Mouse (Mus musculus) T-helper 1 cell (primary cell): ENCODE results near the gene Lmna.

Source experiments
- in situ Hi-C: fragments of 300-600 bp; cut with MboI, MseI; formaldehyde crosslinking; loops from one replicate; pipeline ENCODE4 v1.15.1; 2025; ENCODE audit warnings: high pct_unique_total_duplicates

The Lmna gene

GRCm38 (mm10) chr3:88539397-88539796 is 29.6 kb upstream of the Lmna start:
- in situ Hi-C loops, result no loop called here

DNA sequence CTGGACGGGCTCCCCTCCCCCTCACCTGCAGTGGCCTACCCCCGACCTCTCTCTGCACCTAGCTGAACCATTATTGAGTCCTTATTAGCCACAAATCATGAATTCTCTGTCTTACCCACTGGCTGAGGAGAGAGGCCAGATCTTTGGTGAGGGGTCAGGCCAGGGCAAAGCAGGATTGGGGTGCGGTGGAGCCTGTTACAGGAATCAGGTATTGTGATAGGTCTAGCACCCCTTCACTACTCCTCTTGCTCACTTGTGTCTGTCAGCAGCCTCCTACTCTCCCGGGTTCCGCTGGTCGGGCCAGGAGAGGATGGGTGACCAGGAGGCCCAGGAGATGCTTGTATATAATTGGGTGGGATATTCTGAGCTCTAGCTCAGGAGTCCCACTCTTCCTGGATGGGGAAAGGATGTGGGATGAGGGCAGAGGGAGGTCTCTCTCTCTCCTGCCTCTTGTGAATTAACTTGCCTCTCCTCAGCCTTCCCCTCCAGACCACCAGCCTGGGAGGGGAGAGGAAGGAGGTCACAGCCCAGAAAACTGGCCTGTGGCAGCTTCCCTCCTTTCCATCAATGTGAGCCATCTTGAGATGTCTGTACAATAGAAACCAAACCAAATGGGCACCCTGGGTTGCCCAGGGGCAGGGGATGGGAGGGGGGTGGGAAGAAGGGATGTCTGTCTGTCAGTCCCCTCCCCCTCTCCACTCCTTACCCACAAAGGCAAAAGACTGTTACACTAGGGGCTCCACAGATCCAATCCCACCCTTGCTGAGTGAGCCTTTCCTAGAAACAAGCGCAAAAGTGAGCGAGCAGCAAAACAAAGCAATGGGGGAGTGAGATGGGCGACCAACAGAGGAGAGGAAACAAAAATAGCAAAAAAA is 28.8 kb upstream of the Lmna start:
- in situ Hi-C loops, result no loop called here

DNA sequence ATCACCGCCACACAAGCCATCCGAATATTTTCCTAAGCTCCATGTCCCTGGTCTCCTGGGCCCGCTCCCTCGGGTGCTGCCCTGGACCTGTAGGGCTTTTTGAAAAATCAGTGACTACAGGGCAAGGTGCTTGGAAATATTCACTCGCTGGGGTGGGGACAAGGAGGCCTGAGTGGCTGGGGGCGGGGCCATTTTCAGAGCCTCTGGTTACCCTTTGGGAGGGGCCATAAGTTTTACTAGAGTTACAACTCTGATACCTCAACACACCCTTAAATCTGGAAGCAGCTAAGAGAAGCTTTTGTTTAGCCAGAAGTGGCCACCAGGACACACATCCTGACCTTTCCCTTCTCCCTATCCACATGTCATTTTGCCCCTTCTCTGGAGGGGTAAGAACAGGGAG is 27.4 kb upstream of the Lmna start:
- in situ Hi-C loops, result no loop called here

DNA sequence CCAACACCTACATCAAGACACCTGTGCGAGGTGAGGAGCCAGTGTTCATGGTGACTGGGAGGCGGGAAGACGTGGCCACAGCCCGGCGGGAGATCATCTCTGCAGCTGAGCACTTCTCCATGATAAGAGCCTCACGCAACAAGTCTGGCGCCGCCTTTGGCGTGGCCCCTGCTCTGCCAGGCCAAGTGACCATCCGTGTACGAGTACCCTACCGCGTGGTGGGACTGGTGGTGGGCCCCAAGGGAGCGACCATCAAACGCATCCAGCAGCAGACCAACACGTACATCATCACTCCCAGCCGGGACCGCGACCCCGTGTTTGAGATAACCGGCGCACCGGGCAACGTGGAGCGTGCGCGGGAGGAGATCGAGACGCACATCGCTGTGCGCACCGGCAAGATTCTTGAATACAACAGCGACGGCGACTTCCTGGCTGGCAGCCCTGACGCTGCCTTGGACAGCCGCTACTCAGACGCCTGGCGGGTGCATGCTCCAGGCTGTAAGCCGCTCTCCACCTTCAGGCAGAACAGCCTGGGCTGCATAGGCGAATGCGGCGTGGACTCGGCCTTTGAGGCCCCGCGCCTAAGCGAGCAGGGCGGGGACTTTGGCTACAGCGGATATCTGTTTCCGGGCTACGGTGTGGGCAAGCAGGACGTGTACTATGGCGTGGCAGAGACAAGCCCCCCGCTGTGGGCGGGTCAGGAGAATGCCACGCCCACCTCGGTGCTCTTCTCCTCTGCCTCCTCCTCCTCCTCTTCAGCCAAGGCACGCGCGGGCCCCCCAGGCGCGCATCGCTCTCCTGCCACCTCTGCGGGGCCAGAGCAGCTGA is 26.6 kb upstream of the Lmna start:
- in situ Hi-C loops, result no loop called here

DNA sequence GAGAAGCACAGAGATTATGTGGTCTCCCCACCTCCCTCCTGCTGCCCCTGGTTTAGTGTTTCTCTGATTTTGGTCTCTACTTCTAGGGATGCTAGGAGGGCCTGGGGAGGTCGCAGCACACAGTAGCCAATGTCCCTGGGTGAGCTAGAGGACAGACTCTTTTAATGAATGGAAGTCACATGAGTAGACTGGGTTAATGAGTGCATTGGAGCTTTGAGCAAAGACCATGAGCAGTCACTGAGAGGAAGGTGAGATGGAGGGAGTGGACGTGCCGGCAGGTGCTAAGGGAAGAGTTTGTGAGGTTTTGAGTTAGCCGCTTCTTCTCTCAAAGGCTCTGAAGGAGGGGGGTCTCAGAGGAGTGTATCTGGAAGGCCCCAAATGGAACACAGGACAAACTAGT is 25.8 kb upstream of the Lmna start:
- in situ Hi-C loops, result no loop called here

- in situ Hi-C loops, result no loop called here
Measured at GRCm38 (mm10) chr3:88535005-88535404, 25.2 kb upstream of the Lmna start.

DNA sequence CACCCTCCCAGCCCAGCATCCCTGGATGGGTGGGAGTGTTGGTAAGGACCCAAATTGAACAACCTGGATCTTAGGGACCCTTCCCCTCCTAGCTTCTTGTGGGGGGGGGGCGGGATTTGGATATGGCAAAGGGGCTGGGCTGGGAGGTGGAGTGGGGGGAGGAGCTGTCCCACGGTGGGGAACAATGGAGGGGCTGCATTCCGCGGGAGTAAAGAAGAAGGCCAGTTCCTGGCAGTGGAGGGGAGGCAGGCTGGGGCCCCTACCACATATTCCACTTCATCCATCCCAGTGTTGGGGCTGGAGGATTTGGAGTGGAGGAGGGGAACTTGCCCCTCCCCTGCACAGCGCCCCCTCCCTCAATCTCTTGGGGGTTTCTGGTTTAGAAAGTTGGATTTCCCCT is 23.9 kb upstream of the Lmna start:
- in situ Hi-C loops, result no loop called here

DNA sequence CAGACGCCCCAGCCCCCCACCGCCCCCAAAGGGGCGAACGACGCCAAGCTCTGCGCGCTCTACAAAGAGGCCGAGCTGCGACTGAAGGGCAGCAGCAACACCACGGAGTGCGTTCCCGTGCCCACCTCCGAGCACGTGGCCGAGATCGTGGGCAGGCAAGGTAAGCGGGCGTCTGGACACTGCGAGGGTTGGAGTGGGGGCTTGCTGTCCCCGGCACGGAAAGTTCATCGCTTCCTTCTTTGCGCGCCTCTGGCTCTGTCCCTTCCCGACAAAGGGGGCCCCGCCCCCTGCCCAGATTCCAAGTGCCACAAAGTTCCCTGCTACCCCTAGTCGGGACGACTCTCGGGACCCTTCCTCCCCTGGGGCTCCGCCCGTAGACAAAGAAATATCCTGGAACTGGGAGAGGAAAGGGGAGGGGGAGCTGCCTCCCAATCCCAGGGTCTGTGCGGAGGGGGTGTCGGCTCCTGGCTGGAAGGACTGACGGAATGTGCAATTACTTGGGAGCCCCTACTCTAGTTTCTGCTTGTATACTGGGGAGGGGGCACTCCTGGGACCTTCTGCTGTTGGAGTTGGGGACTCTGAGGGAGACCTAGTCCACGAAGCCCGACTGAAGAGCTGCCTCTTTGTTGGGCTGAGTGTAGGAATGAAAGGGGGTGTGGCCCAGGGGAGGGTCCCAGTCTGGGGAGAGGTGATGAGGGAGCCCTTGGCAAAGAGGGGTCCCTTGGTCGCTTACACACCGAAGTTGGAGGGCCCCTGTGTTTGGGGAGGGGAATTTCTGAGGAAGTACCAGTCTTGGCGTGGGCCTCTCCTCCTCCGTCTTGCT is 23.1 kb upstream of the Lmna start:
- in situ Hi-C loops, result no loop called here

DNA sequence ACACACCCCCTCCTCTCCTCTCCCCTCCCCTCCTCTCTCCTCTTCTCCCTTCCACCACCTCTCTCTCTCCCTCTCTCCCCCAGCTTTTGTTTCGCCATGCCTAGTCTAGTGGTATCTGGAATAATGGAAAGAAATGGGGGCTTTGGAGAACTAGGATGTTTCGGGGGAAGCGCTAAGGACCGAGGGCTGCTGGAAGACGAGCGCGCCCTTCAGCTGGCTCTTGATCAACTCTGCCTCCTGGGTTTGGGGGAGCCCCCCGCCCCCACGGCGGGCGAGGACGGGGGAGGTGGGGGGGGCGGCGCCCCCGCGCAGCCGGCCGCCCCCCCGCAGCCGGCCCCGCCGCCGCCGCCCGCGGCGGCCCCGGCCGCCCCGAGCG is 22.5 kb upstream of the Lmna start, which contains the start of gene Mex3a:
Gene Mex3a (plus strand): TSS at position 97 of the 376 bp plus-strand sequence.
- in situ Hi-C loops, result no loop called here

DNA sequence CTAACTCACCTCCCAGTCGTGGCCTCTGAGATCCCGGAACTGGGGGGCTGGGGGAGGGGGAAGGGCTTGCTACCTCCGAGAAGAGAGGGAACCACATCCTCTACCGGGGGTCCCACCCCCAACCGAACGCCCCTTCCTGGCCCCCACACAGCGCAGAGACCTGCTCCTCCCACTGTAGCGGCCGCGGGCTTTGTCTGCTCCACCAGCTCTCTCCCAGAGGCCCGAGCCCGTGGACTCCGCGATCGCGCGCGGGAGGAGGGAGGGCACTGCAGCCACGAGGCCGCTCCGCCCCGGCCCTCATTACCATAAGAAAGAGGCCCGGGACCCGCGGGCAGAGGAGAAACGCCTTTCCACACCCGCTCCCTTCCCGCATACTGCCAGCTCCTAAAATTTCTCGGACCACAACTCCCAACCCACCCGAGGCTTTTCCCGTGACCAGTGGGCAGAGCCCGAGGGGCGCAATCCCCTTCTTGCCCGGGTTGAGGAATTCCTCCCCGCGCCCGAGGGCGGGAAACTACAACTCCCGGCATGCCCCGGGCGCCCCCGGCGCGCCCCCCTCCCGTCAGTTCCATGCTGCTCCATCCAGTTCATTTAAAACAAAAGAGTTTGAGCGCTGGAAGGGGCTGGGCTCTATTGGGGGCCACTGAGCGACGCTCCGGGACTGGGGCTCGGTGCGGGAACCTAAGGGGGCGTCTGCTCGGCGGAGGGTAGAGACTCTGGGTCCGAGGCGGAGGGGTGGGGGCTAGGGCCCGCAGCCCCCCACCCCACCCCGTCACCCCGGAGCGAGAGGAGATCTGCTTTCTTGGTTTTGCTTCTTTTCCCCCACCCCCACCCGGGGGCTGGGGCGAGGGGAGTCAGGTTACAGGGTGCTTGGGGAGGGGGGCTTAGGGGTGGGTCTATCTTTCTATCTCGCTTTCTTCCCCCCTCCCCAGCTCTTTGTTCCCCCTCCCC is 21.9 kb upstream of the Lmna start:
- in situ Hi-C loops, result no loop called here

DNA sequence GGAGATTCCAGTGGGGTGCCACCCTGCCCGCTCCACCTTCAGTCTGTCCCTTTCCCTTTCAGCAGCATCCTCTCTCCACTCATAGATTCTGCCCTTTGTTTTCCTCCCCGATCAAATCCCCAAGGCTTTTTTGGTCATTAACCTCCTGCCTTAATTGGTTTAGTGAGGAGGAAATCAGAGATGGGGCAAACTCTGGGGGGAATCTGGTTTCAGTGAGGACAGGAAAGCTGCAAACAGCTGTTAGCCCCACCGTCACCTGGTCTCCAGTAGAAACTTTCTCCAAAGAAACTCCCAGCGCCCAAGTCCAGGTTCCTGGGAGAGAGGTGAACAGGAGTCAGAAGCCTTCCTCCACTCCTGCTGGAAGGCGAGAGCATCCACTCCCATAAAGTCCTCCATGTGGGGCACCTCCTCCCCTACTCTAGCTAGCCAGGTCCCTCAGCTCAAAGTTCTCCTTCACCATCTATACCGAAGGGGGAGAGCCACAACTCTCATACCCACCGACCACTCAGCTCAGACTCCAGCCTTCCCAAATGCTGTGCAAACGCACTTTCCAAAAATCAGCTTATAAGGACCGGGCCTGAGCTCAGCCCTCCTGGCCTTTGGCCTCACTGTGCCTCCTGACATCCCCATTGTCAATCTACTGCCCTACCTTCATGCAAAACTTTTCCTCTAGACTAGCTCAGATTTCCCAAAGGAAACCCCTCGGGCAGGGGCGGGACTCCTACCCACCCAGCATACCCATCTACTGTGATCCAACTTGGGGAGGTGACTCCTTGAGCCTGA is 20.5 kb upstream of the Lmna start:
- in situ Hi-C loops, result no loop called here

GRCm38 (mm10) chr3:88529204-88530000 is 19.6 kb upstream of the Lmna start:
- in situ Hi-C loops, result no loop called here

GRCm38 (mm10) chr3:88528646-88529045 is 18.9 kb upstream of the Lmna start:
- in situ Hi-C loops, result no loop called here

DNA sequence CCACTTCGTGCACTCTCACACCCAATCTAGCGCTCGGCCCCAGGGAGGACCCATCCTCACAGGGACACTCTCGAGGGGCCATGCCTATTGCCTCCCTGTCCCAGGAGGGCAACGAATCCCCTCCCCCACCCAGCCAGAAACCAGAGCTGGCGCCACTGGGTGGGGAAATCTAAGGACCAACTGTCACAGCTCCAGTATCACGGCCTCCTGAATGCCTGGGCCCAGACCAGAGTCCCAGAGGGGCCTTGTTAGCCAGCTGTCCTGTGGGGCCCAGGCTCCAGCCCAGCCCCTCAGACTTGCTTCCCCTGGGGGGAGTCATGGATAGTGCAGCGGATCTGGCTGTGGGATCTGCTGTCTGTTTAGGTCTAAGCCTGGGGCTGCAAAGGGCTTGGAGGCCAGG is 17.8 kb upstream of the Lmna start:
- in situ Hi-C loops, result no loop called here

DNA sequence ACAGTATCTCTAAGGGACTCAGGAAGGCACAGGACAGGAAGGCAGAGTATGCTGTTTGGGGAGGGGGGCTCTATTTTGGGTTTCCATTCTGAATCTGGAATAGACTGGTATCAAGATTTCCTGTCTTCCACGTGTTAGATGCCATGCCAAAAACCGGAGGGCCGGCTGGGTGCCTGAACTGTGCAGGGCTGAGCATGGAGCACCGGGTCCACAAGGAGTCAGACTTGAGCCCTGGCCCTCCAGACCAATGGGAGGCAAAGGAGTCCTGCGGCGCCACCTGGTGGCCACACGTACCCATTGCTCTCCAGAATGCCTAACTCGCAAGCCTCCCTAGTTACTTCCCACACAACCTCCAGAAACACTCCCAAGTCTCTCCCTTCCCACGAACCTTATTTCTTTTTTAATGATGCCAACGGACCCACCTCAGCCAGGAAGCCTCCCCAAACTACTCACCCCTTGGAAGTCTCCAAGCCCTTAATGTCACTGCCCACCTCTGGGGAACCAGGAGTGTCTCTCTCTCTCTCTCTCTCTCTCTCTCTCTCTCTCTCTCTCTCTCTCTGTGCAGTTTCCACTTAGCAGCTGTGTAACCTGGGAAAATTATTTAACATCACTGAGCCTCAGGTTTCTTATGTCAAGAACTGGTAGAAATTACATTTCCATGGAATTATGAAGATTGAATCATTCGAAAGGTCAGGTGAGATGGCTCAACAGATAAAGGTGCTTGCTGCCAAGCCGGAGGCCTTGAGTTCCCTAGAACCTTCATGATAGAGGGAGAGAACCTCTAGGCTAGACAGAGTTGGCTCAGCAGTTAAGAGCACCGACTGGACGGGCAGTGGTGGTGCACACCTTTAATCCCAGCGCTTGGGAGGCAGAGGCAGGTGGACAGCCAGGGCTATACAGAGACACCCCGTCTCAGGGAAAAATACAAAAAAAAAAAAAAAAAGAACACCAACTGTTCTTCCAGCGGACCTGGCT is 16.7 kb upstream of the Lmna start:
- in situ Hi-C loops, result no loop called here

DNA sequence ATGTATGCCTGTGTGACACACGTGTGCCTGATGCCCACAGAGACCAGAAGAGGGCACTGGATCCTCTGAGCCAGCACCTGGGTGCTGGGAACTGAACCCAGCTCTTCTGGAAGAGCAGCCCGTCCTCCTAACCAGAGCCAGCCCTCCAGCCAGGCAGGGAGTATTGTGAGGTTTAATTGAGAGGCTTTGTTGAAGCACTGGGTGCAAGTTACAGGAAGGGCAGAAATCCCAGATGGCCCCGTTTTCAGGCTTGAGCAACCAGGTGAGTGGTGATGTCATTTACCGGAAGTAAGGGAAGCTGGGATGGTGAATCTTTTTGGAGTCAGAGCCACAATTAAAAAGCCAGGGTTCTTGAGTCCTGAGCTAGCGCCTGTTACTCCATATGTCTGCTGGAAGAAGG is 15.3 kb upstream of the Lmna start:
- in situ Hi-C loops, result no loop called here

- in situ Hi-C loops, result loop anchor here (5.0 kb wide), 1 partner anchor 36 kb away; no protein-coding TSS in a partner anchor
Measured at GRCm38 (mm10) chr3:88523027-88523426, 13.3 kb upstream of the Lmna start.

- in situ Hi-C loops, result loop anchor here (5.0 kb wide), 1 partner anchor 35 kb away; no protein-coding TSS in a partner anchor
Measured at GRCm38 (mm10) chr3:88521803-88522331, 12.1 kb upstream of the Lmna start.
